Mouse (Mus musculus): Measurements from ENCODE around the gene Cd19. TPM values are rescaled to one million over a fixed set of nuclear protein-coding genes. Genes with fewer than 3 reads are reported as not detected.
"Not testable (repeated sequence)": the region's sequence is repeated elsewhere in the genome, so short reads cannot be mapped to it uniquely, and the experiment has no call there.

Gene Cd19
- polyA plus RNA-seq, 1 experiment from 2014 or later, result not detected

GRCm38 (mm10) chr7:126392086-126392884, 22.4 kb downstream of the Cd19 start:
- not testable (repeated sequence) for DNase-seq (ENCODE audit: low spot score); H3K9me3 ChIP-seq (ENCODE audit: control insufficient read depth, low read length); ATAC-seq (ENCODE audit: insufficient read depth, low FRiP score, low TSS enrichment); H3K4me1 ChIP-seq (ENCODE audit: control insufficient read depth, insufficient read depth, low read length); H3K9ac ChIP-seq (ENCODE audit: low read length); H3K4me2 ChIP-seq (ENCODE audit: low read depth); H3K27ac ChIP-seq (ENCODE audit: low read depth, low read length); H3K36me3 ChIP-seq (ENCODE audit: control insufficient read depth, insufficient read depth, low read length); H3K4me3 ChIP-seq (ENCODE audit: low read depth, low read length); H3K27me3 ChIP-seq (ENCODE audit: control insufficient read depth, insufficient read depth, low read length)
- 93% methylated on average over 7 of the region's 7 CpGs for WGBS

- Histone ChIP-seq H3K4me3 (ENCODE audit: low read depth, low read length) (no peak overlapping the region), H3K9me3 (ENCODE audit: control insufficient read depth, low read length) (no peaks in the 10 kb centered on the region), H3K9ac (ENCODE audit: low read length) (no peak overlapping the region), H3K4me1 (ENCODE audit: control insufficient read depth, insufficient read depth, low read length) (no peaks in the 10 kb centered on the region), H3K4me2 (ENCODE audit: low read depth) (no peak overlapping the region), H3K27ac (ENCODE audit: low read depth, low read length) (no peak overlapping the region), H3K36me3 (ENCODE audit: control insufficient read depth, insufficient read depth, low read length) (peaks cover 5% of the 10 kb centered on the region; the same call in 1 of the 2 replicates), H3K27me3 (ENCODE audit: control insufficient read depth, insufficient read depth, low read length) (no peaks in the 10 kb centered on the region)
- ATAC-seq (ENCODE audit: insufficient read depth, low FRiP score, low TSS enrichment), result no peak
- WGBS, result 100% methylated on average over 1 of the region's 1 CpGs
- DNase-seq (ENCODE audit: low spot score), result no peak
Observed at GRCm38 (mm10) chr7:126388185-126388584, 26.5 kb downstream of the Cd19 start.

GRCm38 (mm10) chr7:126383565-126383964, 31.1 kb downstream of the Cd19 start:
- WGBS, result 91% methylated on average over 5 of the region's 5 CpGs
- Histone ChIP-seq H3K9me3 (ENCODE audit: control insufficient read depth, low read length) (no peaks in the 10 kb centered on the region), H3K4me1 (ENCODE audit: control insufficient read depth, insufficient read depth, low read length) (no peaks in the 10 kb centered on the region), H3K27ac (ENCODE audit: low read depth, low read length) (no peak overlapping the region), H3K4me2 (ENCODE audit: low read depth) (no peak overlapping the region), H3K36me3 (ENCODE audit: control insufficient read depth, insufficient read depth, low read length) (no peaks in the 10 kb centered on the region), H3K27me3 (ENCODE audit: control insufficient read depth, insufficient read depth, low read length) (no peaks in the 10 kb centered on the region), H3K9ac (ENCODE audit: low read length) (no peak overlapping the region), H3K4me3 (ENCODE audit: low read depth, low read length) (no peak overlapping the region)
- DNase-seq (ENCODE audit: low spot score), result no peak
- no peak for ATAC-seq (ENCODE audit: insufficient read depth, low FRiP score, low TSS enrichment)

GRCm38 (mm10) chr7:126377278-126378158, 37.2 kb downstream of the Cd19 start, which contains the start of gene Spns1:
Gene Spns1, minus strand, starts transcription at chr7:126377450.
- H3K9me3 ChIP-seq (ENCODE audit: control insufficient read depth, low read length), result no peaks in the 10 kb centered on the region
- H3K27me3 ChIP-seq (ENCODE audit: control insufficient read depth, insufficient read depth, low read length), result no peaks in the 10 kb centered on the region
- under 1% methylated on average over 33 of the region's 33 CpGs for WGBS
- peaks cover 2% of the 10 kb centered on the region; the same call in 1 of the 2 replicates for H3K36me3 ChIP-seq (ENCODE audit: control insufficient read depth, insufficient read depth, low read length)
- 0 out of 2 replicates have a peak within 1 kb of the TSS, but pooled peaks have one; percentile 34 for H3K27ac ChIP-seq (ENCODE audit: low read depth, low read length)
- H3K4me3 ChIP-seq (ENCODE audit: low read depth, low read length), result peak within 1 kb of the TSS; percentile 93
- peak within 1 kb of the TSS; percentile 97 for H3K4me2 ChIP-seq (ENCODE audit: low read depth)
- H3K4me1 ChIP-seq (ENCODE audit: control insufficient read depth, insufficient read depth, low read length), result peaks cover 8% of the 10 kb centered on the region
- ATAC-seq (ENCODE audit: insufficient read depth, low FRiP score, low TSS enrichment), result peak; percentile 97
- DNase-seq (ENCODE audit: low spot score), result peak; percentile 96
- H3K9ac ChIP-seq (ENCODE audit: low read length), result peak within 1 kb of the TSS; percentile 83

- DNase-seq (ENCODE audit: low spot score) (no peak), ATAC-seq (ENCODE audit: insufficient read depth, low FRiP score, low TSS enrichment) (peak; percentile 45)
- 0 out of 2 replicates have a peak overlapping the region, but pooled peaks have one; percentile 34 for H3K27ac ChIP-seq (ENCODE audit: low read depth, low read length)
- peak overlapping the region; percentile 97 for H3K4me2 ChIP-seq (ENCODE audit: low read depth)
- H3K9me3 ChIP-seq (ENCODE audit: control insufficient read depth, low read length), result no peaks in the 10 kb centered on the region
- H3K4me1 ChIP-seq (ENCODE audit: control insufficient read depth, insufficient read depth, low read length), result peaks cover 8% of the 10 kb centered on the region
- peak overlapping the region; percentile 83 for H3K9ac ChIP-seq (ENCODE audit: low read length)
- H3K4me3 ChIP-seq (ENCODE audit: low read depth, low read length), result peak overlapping the region; percentile 93
- peaks cover 4% of the 10 kb centered on the region; the same call in 1 of the 2 replicates for H3K36me3 ChIP-seq (ENCODE audit: control insufficient read depth, insufficient read depth, low read length)
- WGBS, result 2% methylated on average over 27 of the region's 27 CpGs
- no peaks in the 10 kb centered on the region for H3K27me3 ChIP-seq (ENCODE audit: control insufficient read depth, insufficient read depth, low read length)
Observed at GRCm38 (mm10) chr7:126376903-126377277, 37.8 kb downstream of the Cd19 start.

DNA sequence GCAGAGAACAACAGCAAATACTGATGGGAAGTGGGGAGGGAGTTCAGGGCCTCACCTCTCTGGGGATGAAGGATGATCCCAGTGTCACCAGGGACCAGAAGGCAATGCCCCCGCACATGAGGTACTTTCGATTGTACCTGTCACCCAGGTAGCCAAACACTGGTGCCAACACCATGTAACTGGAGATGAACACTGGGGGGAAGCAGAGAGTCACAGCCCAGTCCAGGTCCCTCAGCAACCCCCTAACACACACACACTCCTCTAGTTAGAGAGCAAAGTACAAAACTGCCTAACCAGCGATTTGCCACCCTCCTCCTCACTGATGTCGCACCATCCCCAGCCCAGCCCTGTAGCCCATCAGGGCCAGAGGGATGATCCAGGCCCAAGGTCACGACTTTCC, 39.7 kb downstream of the Cd19 start:
- no peaks in the 10 kb centered on the region for H3K27me3 ChIP-seq (ENCODE audit: control insufficient read depth, insufficient read depth, low read length)
- H3K4me1 ChIP-seq (ENCODE audit: control insufficient read depth, insufficient read depth, low read length), result peaks cover 8% of the 10 kb centered on the region
- WGBS, result 83% methylated on average over 5 of the region's 5 CpGs
- no peak overlapping the region for H3K4me3 ChIP-seq (ENCODE audit: low read depth, low read length)
- H3K36me3 ChIP-seq (ENCODE audit: control insufficient read depth, insufficient read depth, low read length), result peaks cover 5% of the 10 kb centered on the region
- no peak for ATAC-seq (ENCODE audit: insufficient read depth, low FRiP score, low TSS enrichment)
- DNase-seq (ENCODE audit: low spot score), result no peak
- H3K4me2 ChIP-seq (ENCODE audit: low read depth), result no peak overlapping the region
- no peaks in the 10 kb centered on the region for H3K9me3 ChIP-seq (ENCODE audit: control insufficient read depth, low read length)
- no peak overlapping the region for H3K9ac ChIP-seq (ENCODE audit: low read length)
- H3K27ac ChIP-seq (ENCODE audit: low read depth, low read length), result no peak overlapping the region

DNA sequence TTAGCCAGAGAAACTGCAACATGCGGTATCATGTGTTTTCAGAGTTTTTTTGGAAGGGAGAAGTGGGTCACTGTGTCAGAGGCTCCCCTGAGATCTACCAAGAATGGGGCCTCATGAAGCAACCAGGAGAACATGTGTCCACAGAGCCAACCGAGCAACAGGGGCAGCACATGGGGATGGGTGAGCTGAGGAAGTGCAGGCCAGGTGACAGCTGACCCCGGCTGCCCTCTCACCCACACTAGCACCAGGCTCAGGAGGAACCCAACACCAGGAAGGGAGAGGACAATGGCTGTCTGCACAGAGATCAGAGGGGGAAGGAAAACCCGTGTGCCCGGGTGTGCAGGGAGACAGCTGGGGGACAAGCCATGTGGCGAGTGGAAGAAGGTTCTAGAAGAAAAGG, 40.2 kb downstream of the Cd19 start:
- no peak for DNase-seq (ENCODE audit: low spot score)
- Histone ChIP-seq H3K9me3 (ENCODE audit: control insufficient read depth, low read length) (no peaks in the 10 kb centered on the region), H3K4me3 (ENCODE audit: low read depth, low read length) (no peak overlapping the region), H3K4me2 (ENCODE audit: low read depth) (no peak overlapping the region), H3K27ac (ENCODE audit: low read depth, low read length) (no peak overlapping the region), H3K9ac (ENCODE audit: low read length) (no peak overlapping the region), H3K4me1 (ENCODE audit: control insufficient read depth, insufficient read depth, low read length) (peaks cover 8% of the 10 kb centered on the region), H3K36me3 (ENCODE audit: control insufficient read depth, insufficient read depth, low read length) (peaks cover 5% of the 10 kb centered on the region), H3K27me3 (ENCODE audit: control insufficient read depth, insufficient read depth, low read length) (no peaks in the 10 kb centered on the region)
- WGBS, result 80% methylated on average over 6 of the region's 6 CpGs
- ATAC-seq (ENCODE audit: insufficient read depth, low FRiP score, low TSS enrichment), result no peak

DNA sequence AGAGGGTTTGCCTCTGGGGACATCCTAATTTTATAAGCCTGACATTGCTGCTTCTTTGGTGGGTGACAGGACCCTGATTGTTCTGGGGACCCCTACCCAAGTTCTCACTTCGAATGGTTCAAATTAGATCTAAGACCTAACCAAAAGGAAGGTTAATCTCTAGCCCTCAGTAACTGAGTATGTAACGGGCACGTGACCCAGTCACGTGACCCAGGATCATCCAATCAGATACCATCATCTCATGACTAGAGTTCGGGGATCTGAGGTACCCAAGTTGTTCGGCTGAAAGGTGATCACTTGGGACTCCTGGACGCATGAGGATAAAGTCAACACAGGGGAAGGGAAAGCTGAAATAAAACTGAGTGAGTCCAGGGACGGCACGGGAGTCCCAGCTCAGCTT, 41.7 kb downstream of the Cd19 start:
- Histone ChIP-seq H3K9me3 (ENCODE audit: control insufficient read depth, low read length) (no peaks in the 10 kb centered on the region), H3K4me3 (ENCODE audit: low read depth, low read length) (no peak overlapping the region), H3K4me1 (ENCODE audit: control insufficient read depth, insufficient read depth, low read length) (peaks cover 8% of the 10 kb centered on the region), H3K27ac (ENCODE audit: low read depth, low read length) (no peak overlapping the region), H3K9ac (ENCODE audit: low read length) (no peak overlapping the region), H3K27me3 (ENCODE audit: control insufficient read depth, insufficient read depth, low read length) (no peaks in the 10 kb centered on the region), H3K4me2 (ENCODE audit: low read depth) (no peak overlapping the region), H3K36me3 (ENCODE audit: control insufficient read depth, insufficient read depth, low read length) (peaks cover 5% of the 10 kb centered on the region)
- 88% methylated on average over 9 of the region's 9 CpGs for WGBS
- ATAC-seq (ENCODE audit: insufficient read depth, low FRiP score, low TSS enrichment) (no peak), DNase-seq (ENCODE audit: low spot score) (no peak)
